Mouse (Mus musculus): ENCODE results near the gene Trim67.

DNA sequence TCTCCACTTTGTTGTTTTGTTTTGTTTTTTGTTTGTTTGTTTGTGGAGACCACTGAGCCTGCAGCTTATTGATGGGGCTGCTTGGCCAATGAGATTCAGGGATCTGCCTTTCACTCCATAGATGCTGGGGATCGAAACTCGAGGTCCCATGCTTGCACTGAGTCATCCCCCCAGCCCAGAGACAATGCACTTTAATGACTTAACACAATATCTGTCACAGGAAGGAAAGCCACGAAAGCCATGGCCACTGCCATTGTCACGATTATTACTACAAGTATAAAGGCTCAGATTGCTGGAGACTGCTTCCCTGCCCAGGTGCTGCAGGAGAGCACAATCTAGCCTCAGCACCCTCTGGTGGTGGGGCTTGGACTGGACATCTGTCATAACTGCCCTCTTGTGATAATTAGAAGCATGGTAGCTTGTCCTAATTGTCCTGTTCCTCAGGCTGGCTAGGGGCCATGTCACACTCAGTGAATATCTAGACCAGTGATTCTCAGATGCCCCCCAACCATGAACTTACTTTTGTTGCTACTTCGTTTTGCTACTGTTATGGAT lies 17.2 kb downstream of the Trim67 start:
- TF ChIP-seq CTCF (IDR thresholded peaks at IDR 0.05; ENCODE audit: borderline replicate concordance, control insufficient read depth, extremely low read depth, insufficient read depth, low read length, poor library complexity), result no peak
- TF ChIP-seq POLR2A (IDR thresholded peaks at IDR 0.05; ENCODE audit: control insufficient read depth, extremely low read depth, insufficient read depth, low read length, poor library complexity), result no peak

Measured in thymus, adult 2 months (tissue).